Mouse (Mus musculus) testis, adult 2 months (tissue): ENCODE measurements at regions not wholly inside any gene's neighbourhood (a gene's known extent, or its start where the extent isn't known, plus 50 kb on each side); places are given as distances from the start of the nearest gene placed in this dataset.
"Not testable (repeated sequence)": the region's sequence is repeated elsewhere in the genome, so short reads cannot be mapped to it uniquely, and the experiment has no call there.

Experiments
- H3K27ac ChIP-seq: fragments of 200-500 bp; 2 replicates; pipeline ENCODE4 v1.5.1; 2012; ENCODE audit warnings: low read depth, low read length; ENCODE audit not compliant: control insufficient read depth, insufficient read depth
- H3K27me3 ChIP-seq: fragments of 200-500 bp; 2 replicates; pipeline ENCODE4 v1.6.1; 2012; ENCODE audit warnings: mild to moderate bottlenecking, low read length, moderate library complexity; ENCODE audit not compliant: control insufficient read depth, insufficient read depth
- H3K36me3 ChIP-seq: fragments of 200-500 bp; 2 replicates; pipeline ENCODE4 v1.6.1; 2012; ENCODE audit warnings: mild to moderate bottlenecking, low read length; ENCODE audit not compliant: control insufficient read depth, insufficient read depth
- H3K4me1 ChIP-seq: fragments of 200-500 bp; 2 replicates; pipeline ENCODE4 v1.6.1; 2012; ENCODE audit warnings: low read length; ENCODE audit not compliant: control insufficient read depth, insufficient read depth
- H3K4me3 ChIP-seq: fragments of 200-500 bp; 2 replicates; pipeline ENCODE4 v1.5.1; 2012; ENCODE audit warnings: low read depth, mild to moderate bottlenecking, low read length, moderate library complexity, mixed read lengths; ENCODE audit not compliant: control insufficient read depth
- CTCF ChIP-seq: fragments of 200-500 bp; IDR thresholded peaks from 2 replicates; pipeline ENCODE4 v1.5.1; 2012; ENCODE audit warnings: low read depth, mild to moderate bottlenecking, inconsistent platforms, low read length, moderate library complexity; ENCODE audit not compliant: control insufficient read depth, insufficient read depth, insufficient replicate concordance
- POLR2A ChIP-seq: fragments of 200-500 bp; IDR thresholded peaks from 2 replicates; pipeline ENCODE4 v1.6.1; 2012; ENCODE audit warnings: low read depth, mild to moderate bottlenecking, inconsistent platforms, low read length, moderate library complexity; ENCODE audit not compliant: control insufficient read depth

GRCm38 (mm10) chr7:122820587-122821535, 144.6 kb upstream of the Rbbp6 start:
- Histone ChIP-seq H3K4me1 (no peaks in the 10 kb centered on the region), H3K27ac (no peak overlapping the region), H3K4me3 (no peak overlapping the region), H3K36me3 (no peaks in the 10 kb centered on the region), H3K27me3 (no peaks in the 10 kb centered on the region)
- TF ChIP-seq POLR2A (no peak), CTCF (no peak)

GRCm38 (mm10) chr7:122823429-122823828, 142.1 kb upstream of the Rbbp6 start:
- Histone ChIP-seq H3K4me1 (no peaks in the 10 kb centered on the region), H3K36me3 (no peaks in the 10 kb centered on the region), H3K27me3 (no peaks in the 10 kb centered on the region), H3K4me3 (no peak overlapping the region), H3K27ac (no peak overlapping the region)
- no peak for TF ChIP-seq POLR2A
- TF ChIP-seq CTCF = no peak

GRCm38 (mm10) chr7:122839091-122839490, 126.4 kb upstream of the Rbbp6 start:
- no peak for TF ChIP-seq POLR2A
- no peak for TF ChIP-seq CTCF
- Histone ChIP-seq H3K4me1 (no peaks in the 10 kb centered on the region), H3K27me3 (no peaks in the 10 kb centered on the region)

GRCm38 (mm10) chr7:122844831-122845230, 120.7 kb upstream of the Rbbp6 start:
- H3K27me3 ChIP-seq = no peaks in the 10 kb centered on the region
- H3K4me3 ChIP-seq = no peak overlapping the region
- H3K4me1 ChIP-seq = no peaks in the 10 kb centered on the region
- TF ChIP-seq CTCF (no peak), POLR2A (no peak)
- H3K36me3 ChIP-seq = no peaks in the 10 kb centered on the region
- no peak overlapping the region for H3K27ac ChIP-seq

More at GRCm38 (mm10) chr7:122839091-122839490, 126.4 kb upstream of the Rbbp6 start:
- no peak overlapping the region for H3K27ac ChIP-seq
- H3K4me3 ChIP-seq = no peak overlapping the region
- H3K36me3 ChIP-seq = no peaks in the 10 kb centered on the region

- Histone ChIP-seq H3K36me3 (no peaks in the 10 kb centered on the region), H3K4me3 (no peak overlapping the region), H3K4me1 (no peaks in the 10 kb centered on the region), H3K27ac (no peak overlapping the region), H3K27me3 (no peaks in the 10 kb centered on the region)
- no peak for TF ChIP-seq POLR2A
- TF ChIP-seq CTCF = no peak
These were observed 118.1 kb upstream of the Rbbp6 start for GRCm38 (mm10) chr7:122847376-122847775.

GRCm38 (mm10) chr7:122873386-122873785, 92.1 kb upstream of the Rbbp6 start:
- no peaks in the 10 kb centered on the region for H3K4me1 ChIP-seq
- no peaks in the 10 kb centered on the region for H3K27me3 ChIP-seq
- no peak overlapping the region for H3K27ac ChIP-seq
- TF ChIP-seq CTCF (no peak), POLR2A (no peak)
- no peak overlapping the region for H3K4me3 ChIP-seq
- H3K36me3 ChIP-seq = no peaks in the 10 kb centered on the region

GRCm38 (mm10) chr7:122876286-122876685, 89.2 kb upstream of the Rbbp6 start:
- no peak overlapping the region for H3K27ac ChIP-seq
- TF ChIP-seq CTCF (no peak), POLR2A (no peak)
- no peaks in the 10 kb centered on the region for H3K27me3 ChIP-seq
- no peak overlapping the region for H3K4me3 ChIP-seq
- H3K4me1 ChIP-seq = no peaks in the 10 kb centered on the region
- no peaks in the 10 kb centered on the region for H3K36me3 ChIP-seq

- H3K27ac ChIP-seq, H3K4me3 ChIP-seq, H3K36me3 ChIP-seq, H3K27me3 ChIP-seq, H3K4me1 ChIP-seq: not testable (repeated sequence)
These were observed 83.5 kb upstream of the Rbbp6 start for GRCm38 (mm10) chr7:122881890-122882500.
